Mouse (Mus musculus): ENCODE results near the gene Ncor1. TPM values are rescaled to one million over a fixed set of nuclear protein-coding genes. Genes with fewer than 3 reads are reported as not detected.

The Ncor1 gene
- polyA plus RNA-seq, 1 experiment from 2014 or later: 92.3 TPM

Other genes with a start within 250 kb of the Ncor1 start
- 2.1 and 2.9 TPM in 2 replicates for gene Adora2b, start 209.6 kb downstream of the Ncor1 start, polyA plus RNA-seq (2014; fragmentation: Nextera tagmentation; extraction: Ambion mirVana)
- 9.1 and 14.8 TPM in 2 replicates for gene Zswim7, start 177.2 kb downstream of the Ncor1 start, polyA plus RNA-seq (2014; fragmentation: Nextera tagmentation; extraction: Ambion mirVana)
- gene Ttc19, start 177.1 kb downstream of the Ncor1 start, polyA plus RNA-seq (2014; fragmentation: Nextera tagmentation; extraction: Ambion mirVana): 17.7 and 25.1 TPM in 2 replicates
- gene Pigl, start 81 bp downstream of the Ncor1 start, polyA plus RNA-seq (2014; fragmentation: Nextera tagmentation; extraction: Ambion mirVana): 5.7 TPM in 2 replicates
- 99.4 and 112 TPM in 2 replicates for gene Cenpv, start 80.7 kb upstream of the Ncor1 start, polyA plus RNA-seq (2014; fragmentation: Nextera tagmentation; extraction: Ambion mirVana)
- gene Ubb, start 92.6 kb upstream of the Ncor1 start, polyA plus RNA-seq (2014; fragmentation: Nextera tagmentation; extraction: Ambion mirVana): 5,294 and 5,616 TPM in 2 replicates
- 13.2 and 17.0 TPM in 2 replicates for gene Trpv2, start 115.9 kb upstream of the Ncor1 start, polyA plus RNA-seq (2014; fragmentation: Nextera tagmentation; extraction: Ambion mirVana)
- gene Lrrc75a, start 190.0 kb upstream of the Ncor1 start, polyA plus RNA-seq (2014; fragmentation: Nextera tagmentation; extraction: Ambion mirVana): 9.6 and 9.9 TPM in 2 replicates
- 27.4 and 29.7 TPM in 2 replicates for gene Mmgt2, start 190.1 kb upstream of the Ncor1 start, polyA plus RNA-seq (2014; fragmentation: Nextera tagmentation; extraction: Ambion mirVana)